ENCODE assay signal across 14 mouse cellular contexts in the genomic region with DNA sequence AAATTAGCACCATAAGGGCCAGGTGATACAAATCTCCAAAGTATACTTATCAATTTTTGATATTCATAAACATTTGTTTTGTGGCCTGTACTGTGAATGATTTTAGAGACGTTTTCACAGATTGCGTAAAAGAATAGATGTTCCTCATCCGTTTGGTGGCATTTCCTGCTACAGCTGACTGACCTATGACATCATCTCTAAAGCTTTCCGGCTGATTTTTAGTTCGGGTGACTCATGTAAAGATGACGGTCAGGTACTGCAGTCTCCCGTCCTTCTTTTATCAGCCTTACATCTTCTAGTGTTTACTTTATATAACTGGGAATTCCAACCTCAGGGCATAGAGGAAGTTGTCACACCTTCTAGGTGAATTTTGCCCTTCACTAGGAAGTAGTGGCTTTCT.
"Had no signal": no experiment of that assay in that cellular context is flagged by ENCODE, and none has a peak within 500 bp of the region (broad histone marks: within the 10 kb centered on the region; RNA-seq: fewer than 3 reads in every experiment).

No protein-coding gene starts in this region.

- H3K36me3 ChIP-seq: limb, embryonic 15.5 days; liver, embryonic 12.5 days; lung, embryonic 15.5 days had no signal

- H3K27ac ChIP-seq: limb, embryonic 15.5 days; liver, embryonic 12.5 days; lung, embryonic 15.5 days had no signal

- ATAC-seq: liver, embryonic 12.5 days; midbrain, embryonic 16.5 days had no signal

- H3K9ac ChIP-seq: limb, embryonic 15.5 days; liver, embryonic 12.5 days; lung, embryonic 15.5 days had no signal

- H3K4me1 ChIP-seq: limb, embryonic 15.5 days; liver, embryonic 12.5 days; lung, embryonic 15.5 days; megakaryocyte, embryonic 14.5 days had no signal

- H3K9me3 ChIP-seq: limb, embryonic 15.5 days; liver, embryonic 12.5 days; lung, embryonic 15.5 days had no signal

- DNase-seq: kidney, adult 8-10 months; kidney, postnatal 36 days; layer of hippocampus, adult 9-11 months; layer of hippocampus, postnatal 36 days; lung, postnatal 36 days; retina, postnatal 1 day; right cerebral cortex, postnatal 14 days; thymus, postnatal 4 days had no signal

- H3K27me3 ChIP-seq: limb, embryonic 15.5 days; liver, embryonic 12.5 days; lung, embryonic 15.5 days; megakaryocyte, embryonic 14.5 days had no signal

- H3K4me3 ChIP-seq: limb, embryonic 15.5 days; liver, embryonic 12.5 days; lung, embryonic 15.5 days; megakaryocyte, embryonic 14.5 days had no signal

- H3K4me2 ChIP-seq: limb, embryonic 15.5 days; liver, embryonic 12.5 days; lung, embryonic 15.5 days; midbrain, embryonic 11.5 days had no signal
